ENCODE assay signal across 24 mouse cellular contexts in genomic region chr6:103622117-103622713, GRCm38 (mm10).
DNase-seq lines count a peak whose midpoint lies in the region; ATAC-seq lines count a peak whose summit lies in the region.
"Had no signal": no experiment of that assay in that cellular context is flagged by ENCODE, and none has a peak within 500 bp of the region (broad histone marks: within the 10 kb centered on the region; RNA-seq: fewer than 3 reads in every experiment).

No protein-coding gene starts in this region.

- DNase-seq in midbrain, embryonic 11.5 days (ENCODE audit: low spot score, missing footprints), result peak; percentile 85
- DNase-seq in retina, embryonic 14.5 days (ENCODE audit: low spot score), result peak; percentile 19
- no peak for DNase-seq in gastrocnemius, postnatal 10 days
- DNase-seq in thymus, postnatal 14 days, result no peak
- no peak for DNase-seq in frontal cortex, postnatal 10 days (ENCODE audit: low spot score in 2 of 2)
- DNase-seq: adrenal gland, postnatal 10 days; cerebellum, adult 2 months; cerebellum, postnatal 25 days; gastrocnemius, postnatal 25 days; heart, adult 2 months; heart, postnatal 36 days; kidney, adult 9 months; kidney, postnatal 14 days; layer of hippocampus, postnatal 36 days; liver, postnatal 0 days had no signal

- peak; percentile 57; the same call in 1 of the 2 replicates for ATAC-seq in hindbrain, embryonic 12.5 days (ENCODE audit: low FRiP score)
- ATAC-seq in hindbrain, embryonic 16.5 days, result no peak
- ATAC-seq in forebrain, embryonic 13.5 days, result peak; percentile 68; the same call in 1 of the 2 replicates
- peak; percentile 79 for ATAC-seq in midbrain, embryonic 11.5 days (ENCODE audit: low FRiP score)
- ATAC-seq: intestine, embryonic 16.5 days; liver, postnatal 0 days; lung, postnatal 0 days had no signal

- H3K4me1 ChIP-seq in hindbrain, embryonic 12.5 days, result peaks cover 3% of the 10 kb centered on the region; the same call in 1 of the 2 replicates
- peaks cover 4% of the 10 kb centered on the region; the same call in 1 of the 2 replicates for H3K4me1 ChIP-seq in hindbrain, embryonic 16.5 days (ENCODE audit: control insufficient read depth, insufficient read depth, low read depth, low read length)
- no peaks in the 10 kb centered on the region for H3K4me1 ChIP-seq in forebrain, embryonic 13.5 days
- H3K4me1 ChIP-seq in midbrain, embryonic 11.5 days (ENCODE audit: control insufficient read depth, insufficient read depth, low read length), result peaks cover 2% of the 10 kb centered on the region; the same call in 1 of the 2 replicates
- H3K4me1 ChIP-seq: limb, embryonic 12.5 days; neural tube, embryonic 15.5 days had no signal

- H3K36me3 ChIP-seq in hindbrain, embryonic 12.5 days, result no peaks in the 10 kb centered on the region
- no peaks in the 10 kb centered on the region for H3K36me3 ChIP-seq in hindbrain, embryonic 16.5 days (ENCODE audit: control insufficient read depth, insufficient read depth, low read length)
- no peaks in the 10 kb centered on the region for H3K36me3 ChIP-seq in forebrain, embryonic 13.5 days (ENCODE audit: poor library complexity, severe bottlenecking)
- H3K36me3 ChIP-seq in midbrain, embryonic 11.5 days (ENCODE audit: control insufficient read depth, insufficient read depth, low read length), result no peaks in the 10 kb centered on the region
- H3K36me3 ChIP-seq: hindbrain, embryonic 15.5 days; limb, embryonic 12.5 days; neural tube, embryonic 15.5 days had no signal

- H3K27ac ChIP-seq in hindbrain, embryonic 12.5 days, result no peak overlapping the region
- no peak overlapping the region for H3K27ac ChIP-seq in hindbrain, embryonic 16.5 days (ENCODE audit: low read depth, low read length)
- H3K27ac ChIP-seq in forebrain, embryonic 13.5 days, result no peak overlapping the region
- H3K27ac ChIP-seq in midbrain, embryonic 11.5 days (ENCODE audit: low read depth, low read length), result no peak overlapping the region
- H3K27ac ChIP-seq: heart, adult 2 months; hindbrain, embryonic 15.5 days; limb, embryonic 12.5 days; neural tube, embryonic 15.5 days had no signal

- 12% methylated on average over 3 of the region's 3 CpGs for WGBS in hindbrain, embryonic 12.5 days
- 9% methylated on average over 3 of the region's 3 CpGs for WGBS in hindbrain, embryonic 16.5 days
- WGBS in forebrain, embryonic 13.5 days, result 12% methylated on average over 3 of the region's 3 CpGs
- WGBS in midbrain, embryonic 11.5 days, result 4% methylated on average over 3 of the region's 3 CpGs

- no peak overlapping the region for H3K9ac ChIP-seq in hindbrain, embryonic 12.5 days
- no peak overlapping the region for H3K9ac ChIP-seq in hindbrain, embryonic 16.5 days (ENCODE audit: low read depth, low read length)
- H3K9ac ChIP-seq in forebrain, embryonic 13.5 days, result no peak overlapping the region
- H3K9ac ChIP-seq in midbrain, embryonic 11.5 days (ENCODE audit: low read length), result no peak overlapping the region
- H3K9ac ChIP-seq: hindbrain, embryonic 15.5 days; limb, embryonic 12.5 days; liver, postnatal 0 days; neural tube, embryonic 15.5 days had no signal

- no peaks in the 10 kb centered on the region for H3K9me3 ChIP-seq in hindbrain, embryonic 12.5 days (replicated peaks)
- H3K9me3 ChIP-seq in hindbrain, embryonic 16.5 days (ENCODE audit: control insufficient read depth, low read length), result no peaks in the 10 kb centered on the region
- H3K9me3 ChIP-seq in forebrain, embryonic 13.5 days (replicated peaks), result no peaks in the 10 kb centered on the region
- H3K9me3 ChIP-seq in midbrain, embryonic 11.5 days (ENCODE audit: control insufficient read depth, low read length), result no peaks in the 10 kb centered on the region
- H3K9me3 ChIP-seq: hindbrain, embryonic 15.5 days; limb, embryonic 12.5 days; neural tube, embryonic 15.5 days had no signal

- H3K4me2 ChIP-seq in hindbrain, embryonic 12.5 days (replicated peaks), result no peak overlapping the region
- no peak overlapping the region for H3K4me2 ChIP-seq in hindbrain, embryonic 16.5 days (ENCODE audit: low read length)
- H3K4me2 ChIP-seq in forebrain, embryonic 13.5 days, result no peak overlapping the region
- no peak overlapping the region for H3K4me2 ChIP-seq in midbrain, embryonic 11.5 days
- H3K4me2 ChIP-seq: hindbrain, embryonic 15.5 days; limb, embryonic 12.5 days; liver, embryonic 11.5 days; neural tube, embryonic 15.5 days had no signal

- no peaks in the 10 kb centered on the region for H3K27me3 ChIP-seq in hindbrain, embryonic 12.5 days
- H3K27me3 ChIP-seq in hindbrain, embryonic 16.5 days (replicated peaks; ENCODE audit: control insufficient read depth, insufficient read depth, low read length), result no peaks in the 10 kb centered on the region
- H3K27me3 ChIP-seq in forebrain, embryonic 13.5 days, result no peaks in the 10 kb centered on the region
- H3K27me3 ChIP-seq in midbrain, embryonic 11.5 days (ENCODE audit: control insufficient read depth, insufficient read depth, low read length), result no peaks in the 10 kb centered on the region; the same call in 1 of the 2 replicates
- H3K27me3 ChIP-seq: hindbrain, embryonic 15.5 days; limb, embryonic 12.5 days; neural tube, embryonic 15.5 days had no signal

- no peak overlapping the region for H3K4me3 ChIP-seq in hindbrain, embryonic 12.5 days
- no peak overlapping the region for H3K4me3 ChIP-seq in hindbrain, embryonic 16.5 days (ENCODE audit: low read length)
- no peak overlapping the region for H3K4me3 ChIP-seq in forebrain, embryonic 13.5 days
- H3K4me3 ChIP-seq in midbrain, embryonic 11.5 days (ENCODE audit: low read depth, low read length), result no peak overlapping the region
- H3K4me3 ChIP-seq: heart, adult 2 months; hindbrain, embryonic 15.5 days; limb, embryonic 12.5 days; neural tube, embryonic 15.5 days had no signal

Comparison
In these comparisons a context has a peak if more than half of its experiments do, and no peak if none do; other contexts are left out.
1. DNase-seq: peak in midbrain, embryonic 11.5 days (single experiment) and retina, embryonic 14.5 days (single experiment); none in gastrocnemius, postnatal 10 days (single experiment), thymus, postnatal 14 days (single experiment) and frontal cortex, postnatal 10 days (0 of 2).